Mouse (Mus musculus): ENCODE results near the gene Tox3. TPM values are rescaled to one million over a fixed set of nuclear protein-coding genes. Genes with fewer than 3 reads are reported as not detected.

Tox3 gene
- polyA plus RNA-seq, 1 experiment from 2014 or later = 20.1 TPM

GRCm38 (mm10) chr8:90266239-90266638 is 81.9 kb downstream of the Tox3 start:
- ATAC-seq (ENCODE audit: low FRiP score, low TSS enrichment) = no peak
- Histone ChIP-seq H3K4me2 (replicated peaks; ENCODE audit: low read depth, low read length) (no peak overlapping the region), H3K27me3 (ENCODE audit: control insufficient read depth, insufficient read depth, low read length) (no peaks in the 10 kb centered on the region), H3K27ac (ENCODE audit: low read depth, low read length) (no peak overlapping the region), H3K36me3 (ENCODE audit: control insufficient read depth, insufficient read depth, low read length) (peaks cover 3% of the 10 kb centered on the region; the same call in 1 of the 2 replicates), H3K4me1 (ENCODE audit: control insufficient read depth, insufficient read depth, low read length) (no peaks in the 10 kb centered on the region), H3K4me3 (ENCODE audit: low read length) (no peak overlapping the region), H3K9ac (ENCODE audit: low read depth, low read length) (no peak overlapping the region), H3K9me3 (ENCODE audit: control insufficient read depth, low read length) (no peaks in the 10 kb centered on the region)
- 76% methylated on average over 8 of the region's 8 CpGs for WGBS

- Histone ChIP-seq H3K4me3 (ENCODE audit: low read length) (no peak overlapping the region), H3K27ac (ENCODE audit: low read depth, low read length) (no peak overlapping the region), H3K4me1 (ENCODE audit: control insufficient read depth, insufficient read depth, low read length) (0 out of 2 replicates have a peak, but pooled peaks cover 3% of the 10 kb centered on the region), H3K27me3 (ENCODE audit: control insufficient read depth, insufficient read depth, low read length) (no peaks in the 10 kb centered on the region), H3K36me3 (ENCODE audit: control insufficient read depth, insufficient read depth, low read length) (peaks cover 8% of the 10 kb centered on the region), H3K9ac (ENCODE audit: low read depth, low read length) (no peak overlapping the region), H3K9me3 (ENCODE audit: control insufficient read depth, low read length) (no peaks in the 10 kb centered on the region), H3K4me2 (replicated peaks; ENCODE audit: low read depth, low read length) (no peak overlapping the region)
- 65% methylated on average over 11 of the region's 11 CpGs for WGBS
- no peak for ATAC-seq (ENCODE audit: low FRiP score, low TSS enrichment)
These were observed 93.8 kb downstream of the Tox3 start for GRCm38 (mm10) chr8:90254158-90254867.

- peaks cover 5% of the 10 kb centered on the region; the same call in 1 of the 2 replicates for H3K36me3 ChIP-seq (ENCODE audit: control insufficient read depth, insufficient read depth, low read length)
- H3K9ac ChIP-seq (ENCODE audit: low read depth, low read length) = no peak overlapping the region
- ATAC-seq (ENCODE audit: low FRiP score, low TSS enrichment) = no peak
- H3K27ac ChIP-seq (ENCODE audit: low read depth, low read length) = no peak overlapping the region
- peaks cover 5% of the 10 kb centered on the region; the same call in 1 of the 2 replicates for H3K4me1 ChIP-seq (ENCODE audit: control insufficient read depth, insufficient read depth, low read length)
- no peak overlapping the region for H3K4me2 ChIP-seq (replicated peaks; ENCODE audit: low read depth, low read length)
- no peaks in the 10 kb centered on the region for H3K9me3 ChIP-seq (ENCODE audit: control insufficient read depth, low read length)
- no peak overlapping the region for H3K4me3 ChIP-seq (ENCODE audit: low read length)
- H3K27me3 ChIP-seq (ENCODE audit: control insufficient read depth, insufficient read depth, low read length) = no peaks in the 10 kb centered on the region
- WGBS = 96% methylated on average over 8 of the region's 8 CpGs
These were observed 101.8 kb downstream of the Tox3 start for GRCm38 (mm10) chr8:90246357-90246756.

DNA sequence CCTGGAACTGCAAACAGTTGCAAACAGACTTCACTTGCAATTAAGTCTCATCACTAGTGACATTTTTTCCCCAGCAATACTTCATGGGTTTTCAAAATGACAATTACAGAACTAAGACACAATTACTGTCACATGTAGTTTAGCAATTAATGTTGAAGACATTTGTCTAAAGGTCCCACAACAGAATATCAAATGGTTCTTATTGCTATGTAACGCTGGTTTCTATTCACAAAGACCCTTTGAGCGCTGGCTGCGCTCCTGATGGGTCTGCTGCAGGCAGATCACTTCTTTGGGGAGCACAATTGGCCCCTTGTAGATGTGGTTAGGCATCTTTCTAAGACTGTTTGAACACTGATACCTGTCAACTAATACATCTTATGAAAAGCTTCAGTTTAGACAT is 102.3 kb downstream of the Tox3 start:
- WGBS = 92% methylated on average over 3 of the region's 3 CpGs
- H3K4me3 ChIP-seq (ENCODE audit: low read length) = no peak overlapping the region
- no peak for ATAC-seq (ENCODE audit: low FRiP score, low TSS enrichment)
- H3K36me3 ChIP-seq (ENCODE audit: control insufficient read depth, insufficient read depth, low read length) = peaks cover 5% of the 10 kb centered on the region; the same call in 1 of the 2 replicates
- H3K9me3 ChIP-seq (ENCODE audit: control insufficient read depth, low read length) = no peaks in the 10 kb centered on the region
- no peak overlapping the region for H3K27ac ChIP-seq (ENCODE audit: low read depth, low read length)
- H3K9ac ChIP-seq (ENCODE audit: low read depth, low read length) = no peak overlapping the region
- H3K4me2 ChIP-seq (replicated peaks; ENCODE audit: low read depth, low read length) = no peak overlapping the region
- no peaks in the 10 kb centered on the region for H3K27me3 ChIP-seq (ENCODE audit: control insufficient read depth, insufficient read depth, low read length)
- H3K4me1 ChIP-seq (ENCODE audit: control insufficient read depth, insufficient read depth, low read length) = peaks cover 5% of the 10 kb centered on the region; the same call in 1 of the 2 replicates

DNA sequence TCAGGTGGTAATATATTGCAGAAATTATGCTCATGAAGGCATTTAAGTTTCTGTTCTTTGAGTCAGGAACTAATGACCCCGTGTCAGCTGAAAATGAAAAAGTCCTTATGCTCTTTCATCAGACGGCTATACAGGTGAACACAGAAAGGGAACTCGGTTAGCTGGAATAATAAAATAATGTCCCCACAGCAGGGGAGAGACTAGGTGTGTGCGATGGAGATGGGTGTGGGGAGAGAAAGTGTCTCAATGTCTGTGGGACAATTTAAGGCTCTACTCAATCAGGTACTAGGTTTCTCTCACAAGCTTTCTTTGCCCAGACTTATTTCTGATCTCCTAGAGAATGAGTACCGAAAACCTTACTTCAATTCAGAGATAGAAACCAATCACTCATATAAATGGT is 103.0 kb downstream of the Tox3 start:
- H3K9me3 ChIP-seq (ENCODE audit: control insufficient read depth, low read length) = no peaks in the 10 kb centered on the region
- H3K36me3 ChIP-seq (ENCODE audit: control insufficient read depth, insufficient read depth, low read length) = peaks cover 5% of the 10 kb centered on the region; the same call in 1 of the 2 replicates
- ATAC-seq (ENCODE audit: low FRiP score, low TSS enrichment) = no peak
- no peak overlapping the region for H3K4me2 ChIP-seq (replicated peaks; ENCODE audit: low read depth, low read length)
- H3K27ac ChIP-seq (ENCODE audit: low read depth, low read length) = no peak overlapping the region
- H3K9ac ChIP-seq (ENCODE audit: low read depth, low read length) = no peak overlapping the region
- 76% methylated on average over 5 of the region's 5 CpGs for WGBS
- peaks cover 5% of the 10 kb centered on the region; the same call in 1 of the 2 replicates for H3K4me1 ChIP-seq (ENCODE audit: control insufficient read depth, insufficient read depth, low read length)
- H3K27me3 ChIP-seq (ENCODE audit: control insufficient read depth, insufficient read depth, low read length) = no peaks in the 10 kb centered on the region
- no peak overlapping the region for H3K4me3 ChIP-seq (ENCODE audit: low read length)

DNA sequence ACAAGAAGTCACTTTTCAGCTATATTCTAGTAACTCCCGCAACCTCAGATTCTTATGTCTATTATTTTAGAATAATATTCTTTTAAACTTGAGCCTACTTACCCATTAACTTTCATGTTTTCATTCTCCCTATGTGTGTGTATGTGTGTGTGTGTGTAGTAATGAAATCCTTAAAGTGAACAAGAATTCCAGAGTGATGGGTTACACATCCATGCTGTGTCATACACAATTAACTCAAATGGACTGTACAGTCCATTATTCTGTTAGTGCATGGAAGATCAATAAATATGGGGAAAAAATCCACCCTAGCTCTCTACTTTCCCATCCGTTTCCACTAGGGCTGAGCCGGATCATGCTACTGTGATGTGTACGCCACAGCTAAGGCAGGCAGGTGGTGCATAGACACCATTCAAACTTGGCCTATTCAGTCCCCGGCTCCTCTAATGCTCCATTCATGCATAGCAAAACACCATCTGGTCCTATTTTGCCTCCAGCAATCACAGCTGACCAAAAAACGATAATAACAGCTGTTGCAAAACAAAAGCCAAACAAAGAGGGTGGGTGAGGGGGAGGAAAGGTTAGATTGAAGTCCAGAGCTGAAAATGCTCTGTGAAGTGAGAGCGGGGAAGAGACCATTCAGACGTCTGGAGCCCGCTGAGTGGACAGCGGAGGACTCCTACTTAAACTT is 103.5 kb downstream of the Tox3 start:
- H3K4me2 ChIP-seq (replicated peaks; ENCODE audit: low read depth, low read length) = no peak overlapping the region
- ATAC-seq (ENCODE audit: low FRiP score, low TSS enrichment) = no peak
- H3K27me3 ChIP-seq (ENCODE audit: control insufficient read depth, insufficient read depth, low read length) = no peaks in the 10 kb centered on the region
- H3K36me3 ChIP-seq (ENCODE audit: control insufficient read depth, insufficient read depth, low read length) = peaks cover 5% of the 10 kb centered on the region; the same call in 1 of the 2 replicates
- H3K9ac ChIP-seq (ENCODE audit: low read depth, low read length) = no peak overlapping the region
- no peak overlapping the region for H3K4me3 ChIP-seq (ENCODE audit: low read length)
- WGBS = 52% methylated on average over 10 of the region's 10 CpGs
- H3K27ac ChIP-seq (ENCODE audit: low read depth, low read length) = no peak overlapping the region
- H3K9me3 ChIP-seq (ENCODE audit: control insufficient read depth, low read length) = no peaks in the 10 kb centered on the region
- H3K4me1 ChIP-seq (ENCODE audit: control insufficient read depth, insufficient read depth, low read length) = peaks cover 5% of the 10 kb centered on the region; the same call in 1 of the 2 replicates

DNA sequence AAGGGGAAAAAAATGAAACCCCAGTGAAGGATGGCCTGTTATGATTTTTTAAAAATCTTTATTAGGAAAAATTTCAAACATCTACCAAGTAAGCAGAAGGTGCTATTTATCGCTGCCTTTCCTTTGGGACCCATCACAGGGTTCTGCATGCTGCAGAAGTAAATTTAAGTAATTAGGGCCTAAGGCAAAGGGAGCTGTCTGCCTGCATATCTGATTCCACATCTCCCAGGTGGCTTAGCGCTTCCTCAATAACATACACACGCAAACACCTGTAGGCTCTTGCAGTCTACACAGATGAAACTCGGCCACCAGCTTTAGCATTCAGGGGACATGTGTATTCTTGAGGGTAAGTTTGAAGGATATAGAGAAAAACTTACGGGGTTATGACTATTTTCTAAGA is 104.2 kb downstream of the Tox3 start:
- no peak overlapping the region for H3K27ac ChIP-seq (ENCODE audit: low read depth, low read length)

DNA sequence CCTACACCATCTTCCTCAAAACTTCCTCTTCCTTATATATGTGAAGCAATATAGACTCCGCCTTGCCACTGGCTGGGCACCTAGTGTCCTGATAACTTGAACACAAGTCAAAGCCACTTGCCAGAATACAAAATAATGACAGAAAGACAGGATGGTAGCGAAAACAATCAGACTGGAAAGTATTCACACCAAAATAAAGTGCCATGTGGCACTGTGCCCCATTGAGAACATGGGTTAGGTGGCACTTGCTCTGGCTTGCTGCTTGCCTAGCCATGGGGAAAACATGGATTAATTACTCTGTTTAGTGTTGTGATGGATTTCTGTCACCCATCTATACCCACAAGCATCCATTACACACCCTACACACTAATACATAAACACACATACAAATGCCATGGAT is 105.8 kb downstream of the Tox3 start:
- Histone ChIP-seq H3K9ac (ENCODE audit: low read depth, low read length) (no peak overlapping the region), H3K27me3 (ENCODE audit: control insufficient read depth, insufficient read depth, low read length) (no peaks in the 10 kb centered on the region), H3K4me1 (ENCODE audit: control insufficient read depth, insufficient read depth, low read length) (peaks cover 5% of the 10 kb centered on the region; the same call in 1 of the 2 replicates), H3K27ac (ENCODE audit: low read depth, low read length) (no peak overlapping the region), H3K9me3 (ENCODE audit: control insufficient read depth, low read length) (no peaks in the 10 kb centered on the region), H3K4me3 (ENCODE audit: low read length) (no peak overlapping the region), H3K4me2 (replicated peaks; ENCODE audit: low read depth, low read length) (no peak overlapping the region), H3K36me3 (ENCODE audit: control insufficient read depth, insufficient read depth, low read length) (no peaks in the 10 kb centered on the region)
- 91% methylated on average over 2 of the region's 2 CpGs for WGBS
- ATAC-seq (ENCODE audit: low FRiP score, low TSS enrichment) = no peak

More for the DNA sequence above, 104.2 kb downstream of the Tox3 start:
- H3K9me3 ChIP-seq (ENCODE audit: control insufficient read depth, low read length) = no peaks in the 10 kb centered on the region
- no peak overlapping the region for H3K4me2 ChIP-seq (replicated peaks; ENCODE audit: low read depth, low read length)
- 90% methylated on average over 5 of the region's 5 CpGs for WGBS
- H3K27me3 ChIP-seq (ENCODE audit: control insufficient read depth, insufficient read depth, low read length) = no peaks in the 10 kb centered on the region
- H3K9ac ChIP-seq (ENCODE audit: low read depth, low read length) = no peak overlapping the region
- peaks cover 5% of the 10 kb centered on the region; the same call in 1 of the 2 replicates for H3K4me1 ChIP-seq (ENCODE audit: control insufficient read depth, insufficient read depth, low read length)
- peaks cover 5% of the 10 kb centered on the region; the same call in 1 of the 2 replicates for H3K36me3 ChIP-seq (ENCODE audit: control insufficient read depth, insufficient read depth, low read length)
- ATAC-seq (ENCODE audit: low FRiP score, low TSS enrichment) = no peak
- H3K4me3 ChIP-seq (ENCODE audit: low read length) = no peak overlapping the region

DNA sequence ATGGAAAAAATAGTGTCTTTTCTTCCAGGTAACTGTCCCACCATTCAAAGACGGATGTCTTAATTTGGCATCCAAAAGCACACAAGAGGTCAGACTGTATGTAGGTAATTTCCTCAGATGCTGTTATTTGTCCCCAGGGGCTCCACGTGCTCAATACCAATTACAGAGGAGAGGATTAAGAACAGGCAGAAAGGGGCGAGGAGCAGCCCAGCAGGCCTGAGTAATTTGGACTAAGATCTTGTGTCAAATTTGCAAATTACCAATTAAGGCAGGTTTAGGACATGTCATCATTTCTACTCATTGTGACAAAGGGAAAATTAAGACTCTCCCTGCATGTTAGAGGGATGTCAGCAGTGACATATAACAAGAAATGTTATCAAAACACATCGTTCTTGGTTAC is 106.7 kb downstream of the Tox3 start:
- H3K4me1 ChIP-seq (ENCODE audit: control insufficient read depth, insufficient read depth, low read length) = peaks cover 5% of the 10 kb centered on the region; the same call in 1 of the 2 replicates

More for the DNA sequence above, 106.7 kb downstream of the Tox3 start:
- H3K27ac ChIP-seq (ENCODE audit: low read depth, low read length) = no peak overlapping the region
- no peaks in the 10 kb centered on the region for H3K27me3 ChIP-seq (ENCODE audit: control insufficient read depth, insufficient read depth, low read length)
- H3K9ac ChIP-seq (ENCODE audit: low read depth, low read length) = no peak overlapping the region
- no peaks in the 10 kb centered on the region for H3K9me3 ChIP-seq (ENCODE audit: control insufficient read depth, low read length)
- no peak overlapping the region for H3K4me2 ChIP-seq (replicated peaks; ENCODE audit: low read depth, low read length)
- H3K36me3 ChIP-seq (ENCODE audit: control insufficient read depth, insufficient read depth, low read length) = no peaks in the 10 kb centered on the region
- H3K4me3 ChIP-seq (ENCODE audit: low read length) = no peak overlapping the region
- 83% methylated on average over 4 of the region's 4 CpGs for WGBS
- no peak for ATAC-seq (ENCODE audit: low FRiP score, low TSS enrichment)

Data from kidney, embryonic 14.5 days (tissue).